Mouse (Mus musculus): Measurements from ENCODE around the gene Wdr45.

GRCm38 (mm10) chrX:7739336-7740081 is 25.4 kb downstream of the Wdr45 start:
- no peak for TF ChIP-seq CTCF (conservative IDR thresholded peaks at IDR 0.05; ENCODE audit: low read length)
- no peak for TF ChIP-seq NANOG (IDR thresholded peaks at IDR 0.05; ENCODE audit: borderline replicate concordance, low read length)
